Mouse (Mus musculus): ENCODE measurements at regions not wholly inside any gene's neighbourhood (a gene's known extent, or its start where the extent isn't known, plus 50 kb on each side); places are given as distances from the start of the nearest gene placed in this dataset.

GRCm38 (mm10) chr8:36364567-36365231 is 599.1 kb downstream of the Gm19410 start:
- DNase-seq = no peak

GRCm38 (mm10) chr8:36365945-36366344 is 600.4 kb downstream of the Gm19410 start:
- DNase-seq = no peak

GRCm38 (mm10) chr8:36376579-36377350 is 611.2 kb downstream of the Gm19410 start:
- DNase-seq = no peak

- no peak for DNase-seq
Measured at GRCm38 (mm10) chr8:36394487-36394886, 598.9 kb upstream of the AI429214 start.

GRCm38 (mm10) chr8:36396493-36396892 is 596.9 kb upstream of the AI429214 start:
- DNase-seq = no peak

GRCm38 (mm10) chr8:36406706-36407105 is 586.7 kb upstream of the AI429214 start:
- DNase-seq = no peak
